Mouse (Mus musculus) hindbrain, embryonic 12.5 days (tissue): Measurements from ENCODE around the gene Ddx11. TPM values are rescaled to one million over a fixed set of nuclear protein-coding genes. Genes with fewer than 3 reads are reported as not detected.

Source experiments
- ATAC-seq: fragments of 200-750 bp; cut with Nextera tagmentation; 2 replicates; pipeline ENCODE4 v1.8.0; 2017; ENCODE audit warnings: moderate TSS enrichment; ENCODE audit not compliant: low FRiP score
- H3K27ac ChIP-seq: fragments of 300-500 bp; sonication (generic); 2 replicates; pipeline ENCODE4 v1.5.1; 2016; ENCODE audit warnings: mild to moderate bottlenecking
- H3K27me3 ChIP-seq: fragments of 300-500 bp; sonication (generic); 2 replicates; pipeline ENCODE4 v1.6.1; 2016; ENCODE audit warnings: mild to moderate bottlenecking
- H3K36me3 ChIP-seq: fragments of 300-500 bp; sonication (generic); 2 replicates; pipeline ENCODE4 v1.6.1; 2016; ENCODE audit warnings: mild to moderate bottlenecking
- H3K4me1 ChIP-seq: fragments of 300-500 bp; sonication (generic); 2 replicates; pipeline ENCODE4 v1.6.1; 2016
- H3K4me2 ChIP-seq: fragments of 300-500 bp; sonication (generic); replicated peaks from 2 replicates; pipeline ENCODE4 v1.6.1; 2016; ENCODE audit warnings: mild to moderate bottlenecking
- H3K4me3 ChIP-seq: fragments of 300-500 bp; sonication (generic); 2 replicates; pipeline ENCODE4 v1.5.1; 2016; ENCODE audit warnings: mild to moderate bottlenecking
- H3K9ac ChIP-seq: fragments of 300-500 bp; sonication (generic); 2 replicates; pipeline ENCODE4 v1.6.1; 2016; ENCODE audit warnings: mild to moderate bottlenecking, moderate library complexity
- H3K9me3 ChIP-seq: fragments of 300-500 bp; sonication (generic); replicated peaks from 2 replicates; pipeline ENCODE4 v1.6.1; 2016; ENCODE audit warnings: mild to moderate bottlenecking
- WGBS: fragments of 180-500 bp; shearing (Covaris S2); methylation state at CpG from one replicate; pipeline ENCODE4 v1.1.7; 2016; 5-methylcytosine and 5-hydroxymethylcytosine counted together
- polyA plus RNA-seq: library from polyadenylated mRNA; unstranded; fragments of >200 nt; fragmentation: Nextera tagmentation; extraction: Ambion mirVana; gene quantifications from 2 replicates; pipeline ENCODE4 v1.2.1, GENCODE M21; 2016

The Ddx11 gene
- polyA plus RNA-seq = 19.4 and 20.2 TPM in 2 replicates

DNA sequence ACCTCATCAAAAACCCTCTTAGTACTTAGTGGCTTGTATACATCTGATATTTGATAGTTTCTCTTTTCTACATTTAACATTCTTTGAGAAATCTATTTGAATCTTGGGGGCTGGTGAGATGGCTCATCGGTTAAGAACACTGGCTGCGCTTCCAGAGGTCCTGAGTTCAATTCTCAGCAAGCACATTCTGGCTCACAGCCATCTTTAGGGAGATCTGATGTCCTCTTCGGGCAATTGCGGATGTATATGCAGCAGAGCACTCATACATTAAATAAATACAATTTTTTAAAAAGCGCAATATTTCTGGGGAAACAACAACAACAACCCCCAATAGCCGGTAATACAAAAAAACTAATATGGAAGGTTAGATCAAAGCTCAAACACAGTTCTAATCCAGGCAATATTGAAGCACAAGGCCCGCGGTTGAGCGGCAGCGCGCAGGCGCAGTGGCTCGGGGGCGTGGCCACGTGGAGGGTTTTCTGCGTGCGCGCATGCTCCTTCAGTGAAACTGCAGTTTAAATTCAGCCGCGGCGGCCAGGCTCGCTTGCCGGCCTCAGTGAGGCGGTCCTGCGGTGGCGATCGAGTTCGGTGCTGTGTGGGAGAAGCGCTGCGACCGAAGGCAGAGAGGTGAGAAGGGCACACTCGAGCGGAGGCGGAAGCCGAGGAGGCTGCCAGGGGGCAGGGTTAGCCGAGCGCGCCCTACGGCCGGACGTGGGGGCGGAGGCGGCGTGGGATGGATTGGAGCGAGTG lies at the start of gene Ddx11:
Gene Ddx11, plus strand, starts transcription at position 455 of the 750 bp plus-strand sequence.
- Histone ChIP-seq H3K4me1 (peaks cover 7% of the 10 kb centered on the region), H3K27ac (peak within 1 kb of the TSS; percentile 70; the same call in 1 of the 2 replicates), H3K9ac (peak within 1 kb of the TSS; percentile 77), H3K27me3 (no peaks in the 10 kb centered on the region), H3K4me2 (peak within 1 kb of the TSS; percentile 67), H3K4me3 (peak within 1 kb of the TSS; percentile 81), H3K9me3 (no peaks in the 10 kb centered on the region), H3K36me3 (peaks cover 25% of the 10 kb centered on the region)
- peak; percentile 80 for ATAC-seq
- 6% methylated on average over 45 of the region's 45 CpGs for WGBS

DNA sequence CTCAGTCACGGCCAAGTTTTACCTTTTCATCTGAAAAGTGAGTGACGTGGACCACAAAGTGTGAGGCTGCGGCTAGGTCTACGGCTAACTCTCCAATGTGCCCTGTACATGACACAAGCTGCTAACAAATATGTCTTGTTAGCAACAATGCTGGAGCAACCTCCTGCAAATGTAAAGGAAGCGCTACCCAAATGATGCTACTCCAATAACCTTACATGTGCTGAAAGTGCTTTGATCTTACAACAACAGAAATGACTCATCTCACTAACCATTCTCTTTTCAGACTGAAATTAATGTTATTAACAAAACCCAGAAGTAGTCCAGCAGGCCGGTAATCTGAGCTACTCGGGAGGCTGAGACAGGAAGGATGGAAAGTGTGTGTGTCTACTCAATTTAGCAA lies 49.3 kb upstream of the Ddx11 start:
- H3K4me2 ChIP-seq = no peak overlapping the region
- no peak overlapping the region for H3K9ac ChIP-seq
- ATAC-seq = no peak
- no peak overlapping the region for H3K27ac ChIP-seq
- 87% methylated on average over 7 of the region's 7 CpGs for WGBS
- no peak overlapping the region for H3K4me3 ChIP-seq
- H3K9me3 ChIP-seq = no peaks in the 10 kb centered on the region
- H3K4me1 ChIP-seq = peaks cover 17% of the 10 kb centered on the region; the same call in 1 of the 2 replicates
- H3K27me3 ChIP-seq = 0 out of 2 replicates have a peak, but pooled peaks cover 3% of the 10 kb centered on the region
- H3K36me3 ChIP-seq = no peaks in the 10 kb centered on the region

- WGBS = 8% methylated on average over 12 of the region's 12 CpGs
- H3K27ac ChIP-seq = peak overlapping the region; percentile 95
- ATAC-seq = no peak
Observed at GRCm38 (mm10) chr17:66075827-66076173, 47.5 kb upstream of the Ddx11 start.

GRCm38 (mm10) chr17:66076174-66076927 lies 47.0 kb upstream of the Ddx11 start:
- peak overlapping the region; percentile 95 for H3K27ac ChIP-seq
- peak overlapping the region; percentile 88 for H3K4me3 ChIP-seq
- H3K36me3 ChIP-seq = peaks cover 15% of the 10 kb centered on the region
- H3K4me1 ChIP-seq = peaks cover 17% of the 10 kb centered on the region; the same call in 1 of the 2 replicates
- ATAC-seq = peak; percentile 87
- no peaks in the 10 kb centered on the region for H3K9me3 ChIP-seq
- H3K27me3 ChIP-seq = 0 out of 2 replicates have a peak, but pooled peaks cover 3% of the 10 kb centered on the region
- WGBS = under 1% methylated on average over 75 of the region's 95 CpGs
- peak overlapping the region; percentile 85 for H3K4me2 ChIP-seq
- H3K9ac ChIP-seq = peak overlapping the region; percentile 81

More at GRCm38 (mm10) chr17:66075827-66076173, 47.5 kb upstream of the Ddx11 start:
- Histone ChIP-seq H3K27me3 (0 out of 2 replicates have a peak, but pooled peaks cover 3% of the 10 kb centered on the region), H3K4me3 (peak overlapping the region; percentile 88), H3K4me2 (peak overlapping the region; percentile 85), H3K4me1 (peaks cover 17% of the 10 kb centered on the region; the same call in 1 of the 2 replicates), H3K9ac (peak overlapping the region; percentile 81), H3K36me3 (peaks cover 11% of the 10 kb centered on the region), H3K9me3 (no peaks in the 10 kb centered on the region)

GRCm38 (mm10) chr17:66076934-66077333 lies 46.4 kb upstream of the Ddx11 start, which contains the start of gene Ankrd12:
Gene Ankrd12, minus strand, starts transcription at chr17:66077089.
- Histone ChIP-seq H3K4me1 (peaks cover 17% of the 10 kb centered on the region; the same call in 1 of the 2 replicates), H3K27ac (peak within 1 kb of the TSS; percentile 95), H3K4me3 (peak within 1 kb of the TSS; percentile 88), H3K4me2 (peak within 1 kb of the TSS; percentile 85), H3K9ac (peak within 1 kb of the TSS; percentile 81), H3K36me3 (peaks cover 15% of the 10 kb centered on the region), H3K9me3 (no peaks in the 10 kb centered on the region), H3K27me3 (0 out of 2 replicates have a peak, but pooled peaks cover 3% of the 10 kb centered on the region)
- peak; percentile 98 for ATAC-seq
- WGBS = under 1% methylated on average over 53 of the region's 53 CpGs

GRCm38 (mm10) chr17:66077437-66077850 lies 45.9 kb upstream of the Ddx11 start:
- Histone ChIP-seq H3K36me3 (peaks cover 15% of the 10 kb centered on the region), H3K4me1 (peaks cover 17% of the 10 kb centered on the region; the same call in 1 of the 2 replicates), H3K9ac (peak overlapping the region; percentile 81), H3K27me3 (0 out of 2 replicates have a peak, but pooled peaks cover 3% of the 10 kb centered on the region), H3K9me3 (no peaks in the 10 kb centered on the region), H3K4me2 (peak overlapping the region; percentile 85), H3K4me3 (peak overlapping the region; percentile 88), H3K27ac (peak overlapping the region; percentile 95)
- under 1% methylated on average over 23 of the region's 23 CpGs for WGBS
- peak; percentile 74 for ATAC-seq

- Histone ChIP-seq H3K36me3 (peaks cover 40% of the 10 kb centered on the region), H3K4me2 (no peak overlapping the region), H3K9me3 (no peaks in the 10 kb centered on the region), H3K27ac (no peak overlapping the region), H3K4me1 (no peaks in the 10 kb centered on the region), H3K9ac (no peak overlapping the region), H3K27me3 (no peaks in the 10 kb centered on the region), H3K4me3 (no peak overlapping the region)
- ATAC-seq = no peak
- WGBS = 87% methylated on average over 1 of the region's 1 CpGs
Observed at GRCm38 (mm10) chr17:66084486-66084885, 38.8 kb upstream of the Ddx11 start.

DNA sequence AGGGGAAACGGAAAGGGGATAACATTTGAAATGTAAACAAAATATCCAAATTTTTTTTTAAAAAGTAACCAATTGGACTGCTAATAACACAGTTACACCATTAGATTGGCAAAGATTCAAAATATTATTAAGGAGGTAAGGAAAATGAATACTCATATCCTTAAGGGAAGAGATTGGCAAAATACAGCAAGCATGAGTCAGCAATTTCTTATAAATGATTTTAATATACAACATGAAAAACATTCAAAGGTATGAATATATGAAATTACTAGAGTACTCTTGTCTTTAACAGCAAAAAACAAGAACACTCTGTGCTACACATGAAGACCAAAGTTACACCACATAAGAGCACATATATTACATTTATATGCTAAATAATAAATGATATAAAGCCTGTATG lies 38.3 kb upstream of the Ddx11 start:
- 95% methylated on average over 1 of the region's 1 CpGs for WGBS
- no peak for ATAC-seq
- no peak overlapping the region for H3K9ac ChIP-seq
- H3K9me3 ChIP-seq = no peaks in the 10 kb centered on the region
- H3K36me3 ChIP-seq = peaks cover 38% of the 10 kb centered on the region
- no peak overlapping the region for H3K4me2 ChIP-seq
- H3K4me3 ChIP-seq = no peak overlapping the region
- no peaks in the 10 kb centered on the region for H3K27me3 ChIP-seq
- H3K27ac ChIP-seq = no peak overlapping the region
- H3K4me1 ChIP-seq = no peaks in the 10 kb centered on the region

DNA sequence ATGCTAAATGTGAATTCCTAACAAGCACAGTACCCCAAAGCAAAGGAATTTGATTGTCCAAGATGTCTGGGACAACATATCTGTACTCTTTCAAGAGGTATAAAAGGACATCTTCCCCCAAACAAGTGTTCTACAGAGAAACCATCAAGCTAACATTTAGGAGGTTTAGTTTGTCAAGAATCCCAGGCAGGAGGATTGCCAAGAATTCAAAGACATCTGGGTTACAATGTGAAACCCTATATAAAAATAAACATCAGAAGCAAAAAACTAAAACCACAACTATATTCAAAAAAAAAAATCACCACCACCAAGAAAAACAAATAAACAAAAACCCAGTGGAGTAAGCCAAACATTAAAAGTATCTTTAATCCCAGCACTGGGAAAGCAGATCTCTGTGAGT lies 33.1 kb upstream of the Ddx11 start:
- Histone ChIP-seq H3K27ac (no peak overlapping the region), H3K4me1 (no peaks in the 10 kb centered on the region), H3K9ac (no peak overlapping the region), H3K4me3 (no peak overlapping the region), H3K27me3 (no peaks in the 10 kb centered on the region), H3K9me3 (no peaks in the 10 kb centered on the region), H3K4me2 (no peak overlapping the region), H3K36me3 (peaks cover 35% of the 10 kb centered on the region)
- ATAC-seq = no peak

- no peak overlapping the region for H3K4me2 ChIP-seq
- 95% methylated on average over 2 of the region's 2 CpGs for WGBS
- H3K36me3 ChIP-seq = peaks cover 25% of the 10 kb centered on the region
- H3K27ac ChIP-seq = no peak overlapping the region
- H3K27me3 ChIP-seq = no peaks in the 10 kb centered on the region
- H3K4me1 ChIP-seq = no peaks in the 10 kb centered on the region
- no peak overlapping the region for H3K9ac ChIP-seq
- no peak for ATAC-seq
- H3K4me3 ChIP-seq = no peak overlapping the region
- H3K9me3 ChIP-seq = no peaks in the 10 kb centered on the region
Observed at GRCm38 (mm10) chr17:66091392-66091791, 31.9 kb upstream of the Ddx11 start.

- Histone ChIP-seq H3K9me3 (no peaks in the 10 kb centered on the region), H3K27me3 (no peaks in the 10 kb centered on the region), H3K9ac (no peak overlapping the region), H3K27ac (no peak overlapping the region), H3K4me1 (no peaks in the 10 kb centered on the region), H3K4me3 (no peak overlapping the region), H3K4me2 (no peak overlapping the region), H3K36me3 (peaks cover 21% of the 10 kb centered on the region)
- no peak for ATAC-seq
- 93% methylated on average over 2 of the region's 2 CpGs for WGBS
Observed at GRCm38 (mm10) chr17:66092065-66092464, 31.3 kb upstream of the Ddx11 start.

DNA sequence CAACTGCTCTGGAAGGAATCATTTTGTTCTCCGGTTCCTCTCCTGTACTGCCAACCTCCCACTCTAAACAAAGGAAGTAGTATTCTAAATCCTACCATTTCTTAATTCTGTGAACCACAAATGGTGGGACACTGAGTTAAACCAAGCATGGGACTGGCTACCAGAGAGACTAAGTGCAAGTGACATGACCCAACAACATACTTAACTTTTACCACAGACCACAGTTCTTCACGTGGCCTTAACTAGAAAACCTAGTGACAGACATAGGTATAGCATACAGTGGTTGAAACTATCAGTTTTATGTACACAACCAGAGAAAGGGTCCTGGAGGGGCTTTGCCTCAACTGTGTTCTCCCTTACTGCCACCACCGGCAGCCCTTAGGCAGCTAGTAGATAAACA lies 30.7 kb upstream of the Ddx11 start:
- no peak for ATAC-seq
- no peaks in the 10 kb centered on the region for H3K9me3 ChIP-seq
- no peak overlapping the region for H3K4me2 ChIP-seq
- H3K27me3 ChIP-seq = no peaks in the 10 kb centered on the region
- no peak overlapping the region for H3K27ac ChIP-seq
- 84% methylated on average over 3 of the region's 3 CpGs for WGBS
- H3K36me3 ChIP-seq = peaks cover 21% of the 10 kb centered on the region; the same call in 1 of the 2 replicates
- no peak overlapping the region for H3K4me3 ChIP-seq
- no peaks in the 10 kb centered on the region for H3K4me1 ChIP-seq
- H3K9ac ChIP-seq = no peak overlapping the region
